Mouse (Mus musculus): ENCODE measurements around the gene Ncoa3.

GRCm38 (mm10) chr2:166085780-166086179, 93.3 kb downstream of the Ncoa3 start:
- no peak for TF ChIP-seq CTCF (IDR thresholded peaks at IDR 0.05; ENCODE audit: low read depth)
- no peak for TF ChIP-seq EP300 (IDR thresholded peaks at IDR 0.05; ENCODE audit: low read depth)
